Mouse (Mus musculus) ES-E14 (cell line): ENCODE data around the gene E2f4.

Source experiments
- CHD2 ChIP-seq: IDR thresholded peaks from 2 replicates; pipeline ENCODE4 v1.6.1; 2014; ENCODE audit warnings: mild to moderate bottlenecking, low read depth, low read length, inconsistent platforms
- HCFC1 ChIP-seq: IDR thresholded peaks from 2 replicates; pipeline ENCODE4 v1.6.1; 2012; ENCODE audit warnings: low read length, inconsistent platforms, borderline replicate concordance; ENCODE audit not compliant: insufficient read depth
- MAFK ChIP-seq: IDR thresholded peaks from 2 replicates; pipeline ENCODE4 v1.6.1; 2014; ENCODE audit warnings: mild to moderate bottlenecking, low read depth, low read length, inconsistent platforms; ENCODE audit not compliant: insufficient read depth
- ZC3H11A ChIP-seq: IDR thresholded peaks from 2 replicates; pipeline ENCODE4 v1.6.1; 2012; ENCODE audit warnings: low read depth, mild to moderate bottlenecking, inconsistent platforms, low read length, borderline replicate concordance
- ZNF384 ChIP-seq: IDR thresholded peaks from 2 replicates; pipeline ENCODE4 v1.6.1; 2012; ENCODE audit warnings: low read depth, low read length, inconsistent platforms

DNA sequence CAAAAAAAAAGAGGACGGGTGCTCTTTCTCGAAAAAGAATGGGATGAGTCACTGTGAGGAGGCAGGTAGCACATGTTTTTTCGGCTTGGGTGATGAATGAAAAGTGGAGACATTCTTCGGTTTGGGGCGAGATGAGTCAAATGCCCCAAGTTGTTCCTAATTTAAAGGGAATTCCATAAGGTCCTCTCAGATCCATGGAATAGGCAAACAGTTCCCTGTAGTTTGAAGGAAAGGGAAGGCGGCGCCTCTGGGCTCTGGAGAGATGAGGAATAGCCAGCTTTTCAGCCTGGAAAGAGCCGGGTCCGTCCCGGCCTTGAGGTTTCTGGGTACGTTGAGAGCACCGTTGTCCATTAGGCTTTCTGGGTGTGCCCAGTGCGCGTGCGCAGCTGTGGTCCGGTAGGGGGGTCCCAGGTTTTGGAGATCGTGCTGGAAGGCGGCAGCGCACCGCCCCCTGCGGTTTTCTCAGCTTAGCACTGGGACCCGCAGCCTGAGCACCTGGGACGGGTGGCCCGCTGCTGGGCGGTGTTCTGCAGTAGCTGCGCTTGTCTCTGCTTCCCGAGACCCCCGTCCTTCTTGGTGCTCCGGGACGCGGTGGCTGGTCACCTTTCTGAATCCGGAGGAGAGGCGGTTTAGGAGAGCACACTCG lies 51.1 kb downstream of the E2f4 start, which contains the start of gene Slc9a5:
- TF ChIP-seq ZNF384 (no peak), HCFC1 (no peak), CHD2 (no peak), MAFK (no peak), ZC3H11A (no peak)
